Mouse (Mus musculus): Measurements from ENCODE around the gene Hspb2.

GRCm38 (mm10) chr9:50723406-50723805 lies 28.7 kb downstream of the Hspb2 start:
- TF ChIP-seq CTCF (IDR thresholded peaks at IDR 0.05 in 2 of 3, conservative IDR thresholded peaks at IDR 0.05 in 1 of 3; ENCODE audit: control insufficient read depth in 1 of 3, insufficient read depth in 1 of 3, low read depth in 2 of 3, low read length in 3 of 3, poor library complexity in 1 of 3, severe bottlenecking in 1 of 3): no peak
- TF ChIP-seq POLR2AphosphoS2 (IDR thresholded peaks at IDR 0.05; ENCODE audit: low read length): no peak

Data from MEL (cell line).